Mouse (Mus musculus) liver, adult 2 months (tissue): ENCODE data around the gene Trabd2b.

Experiments
- CTCF ChIP-seq: fragments of 200-500 bp; IDR thresholded peaks from 2 replicates; pipeline ENCODE4 v1.5.1; 2011; ENCODE audit warnings: low read depth, low read length, control low read depth
- POLR2A ChIP-seq: fragments of 200-500 bp; IDR thresholded peaks from 2 replicates; pipeline ENCODE4 v1.6.1; 2011; ENCODE audit warnings: low read length, control low read depth; ENCODE audit not compliant: insufficient read depth; ENCODE audit errors: extremely low read depth

- TF ChIP-seq CTCF (no peak), POLR2A (no peak)
Measured at GRCm38 (mm10) chr4:114500317-114500716, 93.8 kb downstream of the Trabd2b start.
